Mouse (Mus musculus): Measurements from ENCODE around the gene Ucma. TPM values are rescaled to one million over a fixed set of nuclear protein-coding genes. Genes with fewer than 3 reads are reported as not detected.

Gene Ucma
- total RNA-seq, 4 experiments from 2014 or later, result not detected

Other genes starting within 250 kb of the Ucma start
- 10 to 100 TPM; 10.1 to 15.0 (median 12.0) TPM for gene Sephs1, start 94.6 kb upstream of the Ucma start, total RNA-seq (2022)
- gene Phyh, start 57.1 kb upstream of the Ucma start, total RNA-seq (2022), result 100 to 1,000 TPM; 845 to 879 (median 862) TPM
- gene Mcm10, start 36.7 kb downstream of the Ucma start, total RNA-seq (2022), result under 1 TPM; 0.22 to 0.72 (median 0.39) TPM
- gene Optn, start 87.9 kb downstream of the Ucma start, total RNA-seq (2022), result 100 to 1,000 TPM in 1 of 4 experiments, 10 to 100 TPM in 3; 81.2 to 101 (median 95.0) TPM
- 1 to 10 TPM; 2.2 to 3.2 (median 3.1) TPM for gene Ccdc3, start 161.7 kb downstream of the Ucma start, total RNA-seq (2022)